Mouse (Mus musculus) hindbrain, embryonic 12.5 days (tissue): ENCODE measurements around the gene Sdhaf2. TPM values are rescaled to one million over a fixed set of nuclear protein-coding genes. Genes with fewer than 3 reads are reported as not detected.
"Not testable (repeated sequence)": the region's sequence is repeated elsewhere in the genome, so short reads cannot be mapped to it uniquely, and the experiment has no call there.

Experiments
- ATAC-seq: fragments of 200-750 bp; cut with Nextera tagmentation; 2 replicates; pipeline ENCODE4 v1.8.0; 2017; ENCODE audit warnings: moderate TSS enrichment; ENCODE audit not compliant: low FRiP score
- H3K27ac ChIP-seq: fragments of 300-500 bp; sonication (generic); 2 replicates; pipeline ENCODE4 v1.5.1; 2016; ENCODE audit warnings: mild to moderate bottlenecking
- H3K27me3 ChIP-seq: fragments of 300-500 bp; sonication (generic); 2 replicates; pipeline ENCODE4 v1.6.1; 2016; ENCODE audit warnings: mild to moderate bottlenecking
- H3K36me3 ChIP-seq: fragments of 300-500 bp; sonication (generic); 2 replicates; pipeline ENCODE4 v1.6.1; 2016; ENCODE audit warnings: mild to moderate bottlenecking
- H3K4me1 ChIP-seq: fragments of 300-500 bp; sonication (generic); 2 replicates; pipeline ENCODE4 v1.6.1; 2016
- H3K4me2 ChIP-seq: fragments of 300-500 bp; sonication (generic); replicated peaks from 2 replicates; pipeline ENCODE4 v1.6.1; 2016; ENCODE audit warnings: mild to moderate bottlenecking
- H3K4me3 ChIP-seq: fragments of 300-500 bp; sonication (generic); 2 replicates; pipeline ENCODE4 v1.5.1; 2016; ENCODE audit warnings: mild to moderate bottlenecking
- H3K9ac ChIP-seq: fragments of 300-500 bp; sonication (generic); 2 replicates; pipeline ENCODE4 v1.6.1; 2016; ENCODE audit warnings: mild to moderate bottlenecking, moderate library complexity
- H3K9me3 ChIP-seq: fragments of 300-500 bp; sonication (generic); replicated peaks from 2 replicates; pipeline ENCODE4 v1.6.1; 2016; ENCODE audit warnings: mild to moderate bottlenecking
- WGBS: fragments of 180-500 bp; shearing (Covaris S2); methylation state at CpG from one replicate; pipeline ENCODE4 v1.1.7; 2016; 5-methylcytosine and 5-hydroxymethylcytosine counted together
- polyA plus RNA-seq: library from polyadenylated mRNA; unstranded; fragments of >200 nt; fragmentation: Nextera tagmentation; extraction: Ambion mirVana; gene quantifications from 2 replicates; pipeline ENCODE4 v1.2.1, GENCODE M21; 2016

The Sdhaf2 gene
- 54.9 and 64.1 TPM in 2 replicates for polyA plus RNA-seq

- peak within 1 kb of the TSS; percentile 68 for H3K4me2 ChIP-seq
- H3K27me3 ChIP-seq, result no peaks in the 10 kb centered on the region
- ATAC-seq, result peak; percentile 22; the same call in 1 of the 2 replicates
These were observed at the start of gene Sdhaf2 for GRCm38 (mm10) chr19:10525910-10526309. Gene Sdhaf2, minus strand, starts transcription at chr19:10526142.

GRCm38 (mm10) chr19:10569627-10570026 is 43.7 kb upstream of the Sdhaf2 start:
- Histone ChIP-seq H3K9ac (no peak overlapping the region), H3K27ac (no peak overlapping the region), H3K4me2 (no peak overlapping the region), H3K27me3 (no peaks in the 10 kb centered on the region), H3K36me3 (peaks cover 49% of the 10 kb centered on the region), H3K4me1 (no peaks in the 10 kb centered on the region), H3K9me3 (no peaks in the 10 kb centered on the region), H3K4me3 (no peak overlapping the region)
- WGBS, result 96% methylated on average over 6 of the region's 6 CpGs
- ATAC-seq, result no peak

More at GRCm38 (mm10) chr19:10525910-10526309, at the start of gene Sdhaf2:
- peak within 1 kb of the TSS; percentile 97 for H3K4me3 ChIP-seq
- under 1% methylated on average over 11 of the region's 11 CpGs for WGBS
- H3K27ac ChIP-seq, result peak within 1 kb of the TSS; percentile 97
- H3K4me1 ChIP-seq, result peaks cover 23% of the 10 kb centered on the region
- peak within 1 kb of the TSS; percentile 99 for H3K9ac ChIP-seq
- H3K36me3 ChIP-seq, result peaks cover 15% of the 10 kb centered on the region
- no peaks in the 10 kb centered on the region for H3K9me3 ChIP-seq

GRCm38 (mm10) chr19:10565217-10565616 is 39.3 kb upstream of the Sdhaf2 start:
- H3K27ac ChIP-seq, result no peak overlapping the region
- no peaks in the 10 kb centered on the region for H3K4me1 ChIP-seq
- H3K36me3 ChIP-seq, result peaks cover 8% of the 10 kb centered on the region; the same call in 1 of the 2 replicates
- H3K4me2 ChIP-seq, result no peak overlapping the region
- H3K27me3 ChIP-seq, result no peaks in the 10 kb centered on the region
- no peak for ATAC-seq
- no peak overlapping the region for H3K4me3 ChIP-seq
- 83% methylated on average over 4 of the region's 4 CpGs for WGBS
- H3K9me3 ChIP-seq, result no peaks in the 10 kb centered on the region
- no peak overlapping the region for H3K9ac ChIP-seq

- ATAC-seq, result no peak
- 88% methylated on average over 6 of the region's 6 CpGs for WGBS
These were observed 38.3 kb upstream of the Sdhaf2 start for GRCm38 (mm10) chr19:10564278-10564677.

GRCm38 (mm10) chr19:10562351-10562750 is 36.4 kb upstream of the Sdhaf2 start:
- ATAC-seq, result no peak
- Histone ChIP-seq H3K27ac (no peak overlapping the region), H3K4me2 (no peak overlapping the region), H3K9ac (no peak overlapping the region), H3K36me3 (no peaks in the 10 kb centered on the region), H3K4me3 (no peak overlapping the region), H3K9me3 (no peaks in the 10 kb centered on the region), H3K27me3 (no peaks in the 10 kb centered on the region), H3K4me1 (no peaks in the 10 kb centered on the region)
- WGBS, result 61% methylated on average over 5 of the region's 5 CpGs

More at GRCm38 (mm10) chr19:10564278-10564677, 38.3 kb upstream of the Sdhaf2 start:
- Histone ChIP-seq H3K9me3 (no peaks in the 10 kb centered on the region), H3K4me1 (no peaks in the 10 kb centered on the region), H3K27me3 (no peaks in the 10 kb centered on the region), H3K4me3 (no peak overlapping the region), H3K9ac (no peak overlapping the region), H3K27ac (no peak overlapping the region), H3K36me3 (no peaks in the 10 kb centered on the region), H3K4me2 (no peak overlapping the region)

GRCm38 (mm10) chr19:10561558-10562314 is 35.8 kb upstream of the Sdhaf2 start:
- H3K4me2 ChIP-seq, result no peak overlapping the region
- H3K4me3 ChIP-seq, result no peak overlapping the region
- peak overlapping the region; percentile 8; the same call in 1 of the 2 replicates for H3K9ac ChIP-seq
- H3K27me3 ChIP-seq, result no peaks in the 10 kb centered on the region
- H3K4me1 ChIP-seq, result no peaks in the 10 kb centered on the region
- H3K36me3 ChIP-seq, result no peaks in the 10 kb centered on the region
- ATAC-seq, result no peak
- no peak overlapping the region for H3K27ac ChIP-seq
- no peaks in the 10 kb centered on the region for H3K9me3 ChIP-seq
- WGBS, result 61% methylated on average over 6 of the region's 6 CpGs

GRCm38 (mm10) chr19:10560108-10560507 is 34.2 kb upstream of the Sdhaf2 start:
- no peaks in the 10 kb centered on the region for H3K36me3 ChIP-seq
- no peak overlapping the region for H3K9ac ChIP-seq
- peaks cover 9% of the 10 kb centered on the region for H3K4me1 ChIP-seq
- 38% methylated on average over 5 of the region's 5 CpGs for WGBS
- no peak overlapping the region for H3K4me2 ChIP-seq
- H3K4me3 ChIP-seq, result no peak overlapping the region
- no peaks in the 10 kb centered on the region for H3K9me3 ChIP-seq
- no peaks in the 10 kb centered on the region for H3K27me3 ChIP-seq
- no peak overlapping the region for H3K27ac ChIP-seq
- ATAC-seq, result no peak

GRCm38 (mm10) chr19:10557837-10558375 is 32.0 kb upstream of the Sdhaf2 start:
- 79% methylated on average over 4 of the region's 4 CpGs for WGBS
- not testable (repeated sequence) for H3K4me3 ChIP-seq

GRCm38 (mm10) chr19:10557430-10557829 is 31.5 kb upstream of the Sdhaf2 start:
- no peaks in the 10 kb centered on the region for H3K9me3 ChIP-seq
- no peak overlapping the region for H3K4me3 ChIP-seq
- H3K27me3 ChIP-seq, result no peaks in the 10 kb centered on the region
- no peak overlapping the region for H3K9ac ChIP-seq
- ATAC-seq, result no peak
- H3K4me2 ChIP-seq, result no peak overlapping the region
- peaks cover 14% of the 10 kb centered on the region for H3K4me1 ChIP-seq
- WGBS, result 76% methylated on average over 2 of the region's 2 CpGs
- H3K27ac ChIP-seq, result no peak overlapping the region
- H3K36me3 ChIP-seq, result no peaks in the 10 kb centered on the region

More at GRCm38 (mm10) chr19:10557837-10558375, 32.0 kb upstream of the Sdhaf2 start:
- H3K27ac ChIP-seq, H3K9me3 ChIP-seq, H3K4me2 ChIP-seq, H3K9ac ChIP-seq, ATAC-seq, H3K27me3 ChIP-seq, H3K36me3 ChIP-seq: not testable (repeated sequence)
- peaks cover 14% of the 10 kb centered on the region for H3K4me1 ChIP-seq

- H3K9me3 ChIP-seq, result no peaks in the 10 kb centered on the region
- no peaks in the 10 kb centered on the region for H3K27me3 ChIP-seq
- 65% methylated on average over 2 of the region's 2 CpGs for WGBS
- ATAC-seq, result no peak
- no peak overlapping the region for H3K4me3 ChIP-seq
- H3K36me3 ChIP-seq, result peaks cover 3% of the 10 kb centered on the region; the same call in 1 of the 2 replicates
- H3K9ac ChIP-seq, result no peak overlapping the region
- no peak overlapping the region for H3K27ac ChIP-seq
- H3K4me2 ChIP-seq, result 0 out of 2 replicates have a peak overlapping the region, but pooled peaks have one; percentile 84
- H3K4me1 ChIP-seq, result peaks cover 14% of the 10 kb centered on the region
These were observed 31.1 kb upstream of the Sdhaf2 start for GRCm38 (mm10) chr19:10557001-10557400.

- Histone ChIP-seq H3K9ac (peak within 1 kb of the TSS; percentile 74), H3K4me2 (peak within 1 kb of the TSS; percentile 84), H3K27ac (peak within 1 kb of the TSS; percentile 86), H3K36me3 (peaks cover 12% of the 10 kb centered on the region), H3K9me3 (no peaks in the 10 kb centered on the region), H3K4me1 (peaks cover 14% of the 10 kb centered on the region), H3K4me3 (peak within 1 kb of the TSS; percentile 60), H3K27me3 (no peaks in the 10 kb centered on the region)
- WGBS, result 1% methylated on average over 43 of the region's 43 CpGs
- ATAC-seq, result peak; percentile 98
These were observed 29.9 kb upstream of the Sdhaf2 start, which contains the start of gene Tmem216 for GRCm38 (mm10) chr19:10555624-10556510. Gene Tmem216, minus strand, starts transcription at chr19:10556238.

- WGBS, result 97% methylated on average over 5 of the region's 5 CpGs
- Histone ChIP-seq H3K4me1 (no peaks in the 10 kb centered on the region), H3K27me3 (no peaks in the 10 kb centered on the region), H3K9ac (no peak overlapping the region), H3K9me3 (no peaks in the 10 kb centered on the region), H3K27ac (no peak overlapping the region), H3K36me3 (peaks cover 89% of the 10 kb centered on the region), H3K4me3 (no peak overlapping the region), H3K4me2 (no peak overlapping the region)
- no peak for ATAC-seq
These were observed 13.5 kb upstream of the Sdhaf2 start for GRCm38 (mm10) chr19:10539454-10539853.
